Comparison of ENCODE assay signal across 9 mouse cellular contexts in genomic region chr1:87541614-87542013, GRCm38 (mm10). TPM values are rescaled to one million over a fixed set of nuclear protein-coding genes. Genes with fewer than 3 reads are reported as not detected.
DNase-seq lines count a peak whose midpoint lies in the region; ATAC-seq and TF ChIP-seq lines count a peak whose summit lies in the region.
"Had no signal": no experiment of that assay in that cellular context is flagged by ENCODE, and none has a peak within 500 bp of the region (broad histone marks: within the 10 kb centered on the region; RNA-seq: fewer than 3 reads in every experiment).

No protein-coding gene starts in this region.

- CTCF ChIA-PET in Patski (lab: Charles Lee), result interaction anchor here (0.8 to 1.7 kb wide), 20 partner anchors 8 to 214 kb away, joined by 3 to 7 read pairs (median 4); partner anchors contain the start of genes Atg16l1, Inpp5d and Ngef

- DNase-seq in kidney, adult 11 months, result peak; percentile 23
- no peak for DNase-seq in kidney, adult 18-20 months
- DNase-seq in A20 (ENCODE audit: low read depth, low spot score) (peak; percentile 63), Patski (ENCODE audit: low read depth, low spot score) (peak; percentile 9)
- DNase-seq in cerebellum, adult 9-10 months, result peak; percentile 36
- DNase-seq in kidney, postnatal 14 days, result peak; percentile 55
- DNase-seq in natural killer cell, adult 2 months (ENCODE audit: low spot score in 2 of 2), result peak; percentile 5 to 27

- H3K27me3 ChIP-seq in Patski, result no peaks in the 10 kb centered on the region

- in situ Hi-C loops in Patski (cut with MboI; ENCODE audit: low pct_unique_long_range_greater_than_20kb), result no loop called here

- peak; percentile 35 for ATAC-seq in Patski
- no peak for ATAC-seq in erythroid progenitor cell, adult 5-6 weeks (replicated peaks; ENCODE audit: low FRiP score, poor library complexity, severe bottlenecking)

- TF ChIP-seq CTCF in Patski (IDR thresholded peaks at IDR 0.05), result peak; percentile 78

- POLR2A ChIA-PET in Patski (lab: Charles Lee), result interaction anchor here (0.6 kb wide), 1 partner anchor 66 kb away, joined by 3 read pairs; no protein-coding TSS in a partner anchor

RNA-seq across cellular contexts. Expression of gene Neu2, which starts 31.9 kb away (rescaled TPM):
- polyA plus RNA-seq in Patski (2021), result 1.1 TPM
- not detected in 2 replicates for total RNA-seq in erythroid progenitor cell, adult 5-6 weeks (2015; ENCODE audit: low replicate concordance)
- total RNA-seq in erythroid progenitor cell, adult 5-6 weeks (2017; ENCODE audit: low replicate concordance), result not detected in 2 replicates
- polyA plus RNA-seq: embryonic facial prominence, embryonic 14.5 days had no signal

RNA-seq across cellular contexts. Expression of gene Ngef, which starts 32.1 kb away (rescaled TPM):
- polyA plus RNA-seq in Patski (2021), result 8.6 TPM
- total RNA-seq in erythroid progenitor cell, adult 5-6 weeks (2015; ENCODE audit: low replicate concordance), result not detected in 2 replicates
- total RNA-seq in erythroid progenitor cell, adult 5-6 weeks (2017; ENCODE audit: low replicate concordance), result not detected in 2 replicates
